Mouse (Mus musculus): ENCODE measurements around the gene Rnf126. TPM values are rescaled to one million over a fixed set of nuclear protein-coding genes. Genes with fewer than 3 reads are reported as not detected.
"Not testable (repeated sequence)": the region's sequence is repeated elsewhere in the genome, so short reads cannot be mapped to it uniquely, and the experiment has no call there.

Gene Rnf126
- polyA plus RNA-seq, 1 experiment from 2014 or later: 102 TPM

GRCm38 (mm10) chr10:79759675-79760074, 7.1 kb downstream of the Rnf126 start:
- not testable (repeated sequence) for H3K27me3 ChIP-seq; H3K9ac ChIP-seq; H3K4me3 ChIP-seq (replicated peaks); ATAC-seq (replicated peaks; ENCODE audit: low FRiP score); H3K27ac ChIP-seq; H3K4me2 ChIP-seq; H3K9me3 ChIP-seq (replicated peaks)
- Histone ChIP-seq H3K4me1 (peaks cover 24% of the 10 kb centered on the region), H3K36me3 (peaks cover 69% of the 10 kb centered on the region)
- 91% methylated on average over 1 of the region's 1 CpGs for WGBS

GRCm38 (mm10) chr10:79756660-79757059, 10.1 kb downstream of the Rnf126 start:
- ATAC-seq (replicated peaks; ENCODE audit: low FRiP score): no peak
- H3K4me1 ChIP-seq: peaks cover 10% of the 10 kb centered on the region; the same call in 1 of the 2 replicates
- no peak overlapping the region for H3K27ac ChIP-seq
- no peaks in the 10 kb centered on the region for H3K9me3 ChIP-seq (replicated peaks)
- H3K4me3 ChIP-seq (replicated peaks): no peak overlapping the region
- no peak overlapping the region for H3K9ac ChIP-seq
- H3K4me2 ChIP-seq: no peak overlapping the region
- WGBS: 85% methylated on average over 24 of the region's 24 CpGs
- no peaks in the 10 kb centered on the region for H3K27me3 ChIP-seq
- H3K36me3 ChIP-seq: peaks cover 58% of the 10 kb centered on the region

DNA sequence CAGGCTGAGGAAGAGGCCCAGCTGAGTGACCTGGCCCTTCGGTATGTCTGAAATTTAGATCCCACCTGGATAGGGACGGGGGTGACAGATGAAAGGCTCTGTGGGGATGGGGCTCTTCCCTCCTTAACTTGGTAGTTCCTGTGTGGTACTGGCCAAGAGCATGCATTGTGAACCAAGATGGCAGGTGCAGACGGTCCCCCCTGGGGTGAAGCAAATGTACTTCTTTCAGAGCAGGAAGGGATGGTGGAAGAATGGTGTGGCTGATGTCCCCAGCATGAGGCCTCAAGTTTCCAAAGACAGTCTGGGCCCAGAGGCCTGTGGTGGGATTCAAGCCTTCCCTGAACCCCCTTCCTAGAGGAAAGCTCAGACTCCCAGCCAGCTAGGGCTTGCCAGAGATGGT, 10.9 kb downstream of the Rnf126 start:
- Histone ChIP-seq H3K27me3 (no peaks in the 10 kb centered on the region), H3K4me1 (peaks cover 10% of the 10 kb centered on the region; the same call in 1 of the 2 replicates), H3K36me3 (peaks cover 50% of the 10 kb centered on the region), H3K9ac (no peak overlapping the region), H3K9me3 (replicated peaks) (no peaks in the 10 kb centered on the region), H3K27ac (no peak overlapping the region), H3K4me3 (replicated peaks) (no peak overlapping the region), H3K4me2 (no peak overlapping the region)
- 81% methylated on average over 3 of the region's 3 CpGs for WGBS
- ATAC-seq (replicated peaks; ENCODE audit: low FRiP score): no peak

DNA sequence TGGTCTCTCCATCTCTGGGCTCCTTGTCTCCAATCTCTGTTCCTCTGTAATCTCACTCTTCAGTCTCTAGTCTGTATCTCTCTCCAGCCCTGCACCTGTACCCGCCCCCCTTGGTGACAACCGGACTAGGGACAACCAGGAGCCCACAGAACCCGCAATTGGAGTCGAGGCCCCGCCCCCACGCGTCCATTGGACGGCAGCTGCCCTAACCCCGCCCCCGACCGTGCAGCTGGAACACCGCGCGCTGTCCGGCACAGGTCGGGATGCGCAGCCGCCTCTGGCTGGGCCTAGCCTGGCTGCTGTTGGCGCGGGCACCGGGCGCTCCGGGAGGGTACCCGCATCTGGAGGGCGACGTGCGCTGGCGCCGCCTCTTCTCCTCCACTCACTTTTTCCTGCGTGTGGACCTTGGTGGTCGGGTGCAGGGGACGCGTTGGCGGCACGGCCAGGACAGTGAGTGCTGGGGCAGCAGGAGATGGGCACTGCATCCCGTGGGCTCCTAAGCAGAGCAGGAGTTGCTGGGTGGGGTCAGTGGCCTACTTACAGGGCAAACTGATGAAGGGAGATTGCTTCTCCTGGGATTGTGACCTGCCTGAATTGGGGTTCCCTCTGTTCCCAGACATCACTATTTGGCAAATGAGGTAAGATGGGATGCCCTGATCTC, 11.8 kb downstream of the Rnf126 start, which contains the start of gene Fgf22:
Fgf22 (plus strand) TSS at position 221 of the 661 bp plus-strand sequence.
- Histone ChIP-seq H3K9ac (peak within 1 kb of the TSS; percentile 17), H3K4me1 (peaks cover 10% of the 10 kb centered on the region; the same call in 1 of the 2 replicates), H3K27ac (no peak within 1 kb of the TSS), H3K4me3 (replicated peaks) (peak within 1 kb of the TSS; percentile 36), H3K36me3 (peaks cover 41% of the 10 kb centered on the region), H3K4me2 (peak within 1 kb of the TSS; percentile 76), H3K27me3 (no peaks in the 10 kb centered on the region), H3K9me3 (replicated peaks) (no peaks in the 10 kb centered on the region)
- peak; percentile 91 for ATAC-seq (replicated peaks; ENCODE audit: low FRiP score)
- under 1% methylated on average over 36 of the region's 36 CpGs for WGBS

DNA sequence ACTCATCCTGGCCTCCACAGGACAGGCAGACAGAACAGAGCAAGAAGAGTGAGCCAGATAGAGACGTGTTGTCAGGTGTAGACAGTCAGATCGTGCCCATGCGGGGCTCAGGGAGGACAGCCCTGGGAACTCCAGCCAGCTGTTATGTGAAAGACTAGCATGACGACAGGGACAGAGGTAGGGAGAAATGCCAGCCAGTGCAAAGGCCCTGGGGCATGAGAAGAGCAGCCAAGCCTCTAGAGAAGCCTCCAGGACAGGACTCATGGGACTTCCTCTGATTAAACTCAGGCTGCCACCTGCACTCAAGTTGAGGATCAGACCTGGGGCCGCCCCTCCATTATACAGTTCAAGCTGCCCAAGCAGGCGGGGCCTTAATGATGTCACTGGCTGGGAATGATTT, 18.3 kb downstream of the Rnf126 start:
- no peak overlapping the region for H3K4me3 ChIP-seq (replicated peaks)
- ATAC-seq (replicated peaks; ENCODE audit: low FRiP score): no peak
- no peaks in the 10 kb centered on the region for H3K9me3 ChIP-seq (replicated peaks)
- 73% methylated on average over 6 of the region's 6 CpGs for WGBS
- H3K27ac ChIP-seq: no peak overlapping the region
- peaks cover 11% of the 10 kb centered on the region for H3K36me3 ChIP-seq
- H3K9ac ChIP-seq: no peak overlapping the region
- H3K27me3 ChIP-seq: no peaks in the 10 kb centered on the region
- H3K4me1 ChIP-seq: peaks cover 13% of the 10 kb centered on the region
- no peak overlapping the region for H3K4me2 ChIP-seq

GRCm38 (mm10) chr10:79746774-79747151, 20.0 kb downstream of the Rnf126 start:
- 0 out of 2 replicates have a peak overlapping the region, but pooled peaks have one; percentile 21 for H3K9ac ChIP-seq

DNA sequence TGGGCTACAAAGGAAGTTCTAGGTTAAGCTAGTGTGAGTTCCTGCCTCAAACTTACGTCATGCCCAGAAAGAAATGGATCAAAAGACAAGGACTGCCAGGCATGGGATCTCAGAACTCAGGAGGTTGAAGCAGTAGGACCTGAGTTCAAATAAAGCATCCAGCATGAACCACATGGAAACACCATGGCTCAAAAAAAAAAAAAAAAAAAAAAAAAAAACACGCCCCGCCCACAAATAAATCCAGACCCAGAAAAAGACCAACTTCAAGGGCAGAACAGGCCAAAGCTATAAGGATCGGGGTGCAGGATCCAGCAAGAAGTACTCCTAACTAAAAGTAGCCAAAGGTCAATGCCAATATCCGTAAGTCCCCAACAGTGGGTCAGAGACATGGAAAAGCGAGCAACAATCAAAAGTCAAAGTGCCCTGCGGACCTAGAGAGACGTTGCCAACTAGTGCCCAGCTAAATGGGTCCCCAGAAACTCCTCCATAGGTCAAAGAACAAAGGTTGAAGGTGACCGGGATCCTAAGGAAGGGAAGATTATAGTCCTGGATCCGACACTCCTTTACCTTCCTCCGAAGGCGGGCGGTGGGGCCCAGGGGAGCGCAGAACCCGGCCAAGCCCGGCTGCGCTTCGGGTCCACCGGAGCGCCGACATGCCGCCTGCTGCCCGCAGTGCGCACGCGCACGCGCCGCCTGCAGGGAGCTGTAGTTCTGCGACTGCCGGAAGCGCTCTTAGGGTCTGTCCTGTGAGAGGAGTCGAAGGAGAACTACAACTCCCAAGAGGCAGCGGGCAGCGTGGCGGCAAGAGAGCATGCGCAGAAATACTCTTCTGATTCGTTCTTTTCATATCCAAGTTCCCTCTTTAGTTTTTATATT, 20.6 kb downstream of the Rnf126 start, which contains the start of gene Polrmt:
Polrmt (minus strand) TSS at position 684 of the 876 bp plus-strand sequence.
- peaks cover 34% of the 10 kb centered on the region for H3K36me3 ChIP-seq
- no peaks in the 10 kb centered on the region for H3K9me3 ChIP-seq (replicated peaks)
- peak; percentile 96 for ATAC-seq (replicated peaks; ENCODE audit: low FRiP score)
- H3K4me3 ChIP-seq (replicated peaks): peak within 1 kb of the TSS; percentile 67
- peak within 1 kb of the TSS; percentile 61 for H3K4me2 ChIP-seq
- peak within 1 kb of the TSS; percentile 67 for H3K9ac ChIP-seq
- peak within 1 kb of the TSS; percentile 37; the same call in 1 of the 2 replicates for H3K27ac ChIP-seq
- WGBS: 4% methylated on average over 38 of the region's 38 CpGs
- H3K27me3 ChIP-seq: no peaks in the 10 kb centered on the region
- H3K4me1 ChIP-seq: peaks cover 13% of the 10 kb centered on the region

More at GRCm38 (mm10) chr10:79746774-79747151, 20.0 kb downstream of the Rnf126 start:
- Histone ChIP-seq H3K36me3 (peaks cover 27% of the 10 kb centered on the region), H3K27me3 (no peaks in the 10 kb centered on the region), H3K4me1 (peaks cover 13% of the 10 kb centered on the region), H3K4me2 (peak overlapping the region; percentile 61), H3K4me3 (replicated peaks) (peak overlapping the region; percentile 67), H3K27ac (peak overlapping the region; percentile 37; the same call in 1 of the 2 replicates), H3K9me3 (replicated peaks) (no peaks in the 10 kb centered on the region)
- ATAC-seq (replicated peaks; ENCODE audit: low FRiP score): peak; percentile 70
- WGBS: 24% methylated on average over 6 of the region's 6 CpGs

- H3K4me1 ChIP-seq: peaks cover 13% of the 10 kb centered on the region
- H3K4me3 ChIP-seq (replicated peaks): peak overlapping the region; percentile 67
- H3K27me3 ChIP-seq: no peaks in the 10 kb centered on the region
- ATAC-seq (replicated peaks; ENCODE audit: low FRiP score): no peak
- H3K4me2 ChIP-seq: peak overlapping the region; percentile 61
- no peak overlapping the region for H3K27ac ChIP-seq
- H3K9me3 ChIP-seq (replicated peaks): peaks cover 4% of the 10 kb centered on the region; the same call in 1 of the 2 replicates
- H3K36me3 ChIP-seq: peaks cover 41% of the 10 kb centered on the region
- WGBS: 90% methylated on average over 3 of the region's 3 CpGs
- H3K9ac ChIP-seq: 0 out of 2 replicates have a peak overlapping the region, but pooled peaks have one; percentile 21
These were observed 21.3 kb downstream of the Rnf126 start for GRCm38 (mm10) chr10:79745411-79745810.

DNA sequence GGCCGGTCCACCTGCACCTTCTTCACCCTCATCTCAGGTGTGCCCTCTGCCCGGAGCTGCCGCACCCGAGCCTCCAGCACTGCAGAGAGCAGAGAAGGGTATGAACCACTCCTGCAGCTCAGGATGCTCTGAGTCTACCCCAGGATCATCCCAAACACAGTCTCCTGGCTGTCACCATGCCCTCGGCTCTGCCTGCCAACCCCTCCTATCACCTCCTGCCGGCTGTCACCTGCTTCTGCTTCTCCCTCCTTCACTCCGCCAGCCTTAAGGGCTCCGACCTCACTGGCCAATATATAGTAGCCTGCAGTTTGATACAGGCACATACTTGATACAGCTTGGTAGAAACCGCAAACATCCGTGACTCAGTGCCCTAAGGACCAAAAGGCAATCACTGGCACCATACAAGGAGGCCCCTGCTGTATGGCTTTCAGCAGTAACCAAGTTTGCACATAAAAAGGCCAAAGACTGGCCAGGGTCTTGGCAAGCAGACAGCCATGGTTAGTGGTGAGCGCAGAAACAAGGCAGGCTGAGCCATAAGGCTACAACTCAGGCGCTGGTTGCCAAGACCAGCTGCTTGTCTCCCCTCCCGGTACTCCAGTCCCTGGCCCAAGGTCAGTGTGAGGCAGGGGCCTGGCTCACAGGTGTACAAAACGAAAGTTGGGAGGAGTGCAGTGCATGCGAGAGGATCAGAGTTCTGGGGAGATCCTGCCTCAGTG, 22.9 kb downstream of the Rnf126 start:
- Histone ChIP-seq H3K4me1 (peaks cover 13% of the 10 kb centered on the region), H3K27ac (no peak overlapping the region), H3K9ac (no peak overlapping the region), H3K9me3 (replicated peaks) (peaks cover 20% of the 10 kb centered on the region), H3K36me3 (peaks cover 57% of the 10 kb centered on the region), H3K4me2 (no peak overlapping the region), H3K4me3 (replicated peaks) (no peak overlapping the region), H3K27me3 (no peaks in the 10 kb centered on the region)
- WGBS: 95% methylated on average over 15 of the region's 15 CpGs
- ATAC-seq (replicated peaks; ENCODE audit: low FRiP score): no peak

- H3K4me1 ChIP-seq: peaks cover 13% of the 10 kb centered on the region
- peaks cover 27% of the 10 kb centered on the region for H3K9me3 ChIP-seq (replicated peaks)
- no peaks in the 10 kb centered on the region for H3K27me3 ChIP-seq
- ATAC-seq (replicated peaks; ENCODE audit: low FRiP score): no peak
- H3K4me2 ChIP-seq: no peak overlapping the region
- H3K9ac ChIP-seq: no peak overlapping the region
- WGBS: 87% methylated on average over 11 of the region's 11 CpGs
- peaks cover 63% of the 10 kb centered on the region for H3K36me3 ChIP-seq
- no peak overlapping the region for H3K27ac ChIP-seq
- no peak overlapping the region for H3K4me3 ChIP-seq (replicated peaks)
These were observed 23.6 kb downstream of the Rnf126 start for GRCm38 (mm10) chr10:79743161-79743560.

DNA sequence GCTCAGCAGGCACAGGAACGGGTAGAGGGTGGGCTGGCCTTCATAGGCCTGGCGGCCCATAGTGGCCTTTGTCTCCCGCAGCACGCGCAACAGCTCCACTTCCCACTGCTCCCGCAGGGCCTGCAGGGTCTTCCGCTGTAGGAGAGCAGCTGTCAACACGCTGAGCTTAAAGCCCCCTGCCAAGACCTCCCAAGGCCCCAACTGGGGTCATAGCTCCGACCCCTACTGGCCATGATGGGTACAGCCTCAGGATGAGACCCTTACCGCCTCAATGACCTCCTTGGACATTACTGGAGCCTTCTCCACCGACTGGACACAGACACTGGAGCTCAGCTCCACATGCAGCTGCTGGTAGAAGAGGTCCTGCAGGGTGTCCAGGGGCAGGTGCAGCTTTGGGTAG, 25.9 kb downstream of the Rnf126 start:
- Histone ChIP-seq H3K27me3 (no peaks in the 10 kb centered on the region), H3K36me3 (peaks cover 86% of the 10 kb centered on the region), H3K9ac (no peak overlapping the region), H3K27ac (no peak overlapping the region), H3K4me2 (no peak overlapping the region), H3K4me3 (replicated peaks) (no peak overlapping the region), H3K9me3 (replicated peaks) (peaks cover 39% of the 10 kb centered on the region), H3K4me1 (peaks cover 8% of the 10 kb centered on the region)
- 76% methylated on average over 11 of the region's 11 CpGs for WGBS
- ATAC-seq (replicated peaks; ENCODE audit: low FRiP score): no peak

Data from kidney, embryonic 15.5 days (tissue).